Mouse (Mus musculus) erythroblast, embryonic 14.5 days (primary cell): ENCODE data around the gene Gm4881. TPM values are rescaled to one million over a fixed set of nuclear protein-coding genes. Genes with fewer than 3 reads are reported as not detected.

Experiments used
- H3K27me3 ChIP-seq: 2 replicates; pipeline ENCODE4 v1.6.1; 2012; ENCODE audit warnings: inconsistent platforms; ENCODE audit not compliant: control insufficient read depth
- H3K36me3 ChIP-seq: 2 replicates; pipeline ENCODE4 v1.6.1; 2012; ENCODE audit warnings: mild to moderate bottlenecking, inconsistent platforms; ENCODE audit not compliant: control insufficient read depth
- H3K4me1 ChIP-seq: 2 replicates; pipeline ENCODE4 v1.6.1; 2012; ENCODE audit warnings: inconsistent platforms; ENCODE audit not compliant: control insufficient read depth
- H3K4me3 ChIP-seq: replicated peaks from 2 replicates; pipeline ENCODE3; 2012; ENCODE audit warnings: moderate library complexity, mild to moderate bottlenecking, inconsistent platforms
- H3K9me3 ChIP-seq: 2 replicates; pipeline ENCODE4 v1.6.1; 2012; ENCODE audit warnings: low read length, inconsistent platforms, mixed read lengths; ENCODE audit not compliant: control insufficient read depth
- GATA1 ChIP-seq: IDR thresholded peaks from 2 replicates; pipeline ENCODE4 v1.6.1; 2012; ENCODE audit warnings: low read length, inconsistent platforms, mixed read lengths
- TAL1 ChIP-seq: IDR thresholded peaks from 3 replicates; pipeline ENCODE4 v1.6.1; 2012; ENCODE audit warnings: low read length, inconsistent platforms, mixed read lengths
- polyA plus RNA-seq: library from polyadenylated mRNA; stranded (reverse); fragments of >175 nt; gene quantifications from 2 replicates; pipeline ENCODE4 v1.2.3, GENCODE M21; 2012

Gm4881 gene
- polyA plus RNA-seq, 1 experiment = not detected

- Histone ChIP-seq H3K4me1 (no peaks in the 10 kb centered on the region), H3K36me3 (peaks cover 21% of the 10 kb centered on the region), H3K4me3 (no peak overlapping the region), H3K9me3 (no peaks in the 10 kb centered on the region), H3K27me3 (peaks cover 65% of the 10 kb centered on the region)
- TF ChIP-seq TAL1 (no peak), GATA1 (no peak)
These were observed 13.8 kb downstream of the Gm4881 start for GRCm38 (mm10) chr7:24930475-24930874.

DNA sequence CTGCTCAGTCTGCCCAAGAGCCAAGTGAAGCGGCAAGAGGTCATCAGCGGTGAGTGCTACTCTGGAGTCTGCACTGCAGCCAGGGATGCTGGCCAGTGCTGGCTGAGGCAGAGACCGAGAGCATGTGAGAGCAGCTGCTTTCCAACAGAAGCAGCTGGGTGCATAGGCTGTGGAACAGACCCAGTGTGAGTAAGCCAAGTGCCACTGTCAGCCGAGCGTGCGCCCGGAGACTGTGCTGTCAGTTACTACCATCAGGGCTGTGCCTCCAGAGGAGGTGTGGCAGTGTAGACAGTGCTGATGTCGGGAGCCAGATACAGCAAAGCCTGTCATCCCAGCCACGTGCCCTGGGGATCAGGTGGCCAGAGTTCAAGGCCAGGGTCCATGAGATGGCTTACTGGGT lies 24.6 kb downstream of the Gm4881 start:
- Histone ChIP-seq H3K4me1 (no peaks in the 10 kb centered on the region), H3K9me3 (no peaks in the 10 kb centered on the region), H3K27me3 (no peaks in the 10 kb centered on the region), H3K36me3 (peaks cover 83% of the 10 kb centered on the region), H3K4me3 (no peak overlapping the region)
- TF ChIP-seq TAL1 (no peak), GATA1 (no peak)

DNA sequence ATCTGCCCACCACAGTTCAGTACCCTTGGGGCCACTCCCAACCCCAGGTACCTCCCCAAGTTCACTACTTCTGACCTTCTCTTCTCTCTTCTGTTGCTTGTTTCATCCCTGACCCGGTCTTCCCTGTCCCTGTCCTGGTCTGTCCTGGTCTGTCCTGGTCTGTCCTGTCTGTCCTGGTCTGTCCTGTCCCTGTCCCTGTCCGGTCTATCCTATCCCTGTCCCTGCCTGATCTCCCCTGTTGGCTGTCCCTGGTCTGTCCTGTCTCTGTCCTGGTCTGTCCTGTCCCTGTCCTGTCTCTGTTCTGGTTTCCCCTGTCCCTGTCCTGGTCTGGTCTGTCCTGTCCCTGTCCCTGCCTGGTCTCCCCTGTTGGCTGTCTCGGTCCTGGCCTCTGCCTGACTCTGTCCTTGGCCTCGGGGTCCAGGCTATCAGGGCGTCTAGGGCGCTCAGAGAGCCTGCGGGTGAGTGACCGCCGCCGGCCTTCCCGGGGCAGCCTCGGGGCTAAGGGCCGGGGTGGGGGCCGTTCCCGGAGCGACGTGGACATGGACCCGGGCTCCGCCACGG lies 25.5 kb downstream of the Gm4881 start:
- Histone ChIP-seq H3K27me3 (no peaks in the 10 kb centered on the region), H3K36me3 (peaks cover 74% of the 10 kb centered on the region), H3K4me1 (no peaks in the 10 kb centered on the region), H3K9me3 (no peaks in the 10 kb centered on the region), H3K4me3 (no peak overlapping the region)
- no peak for TF ChIP-seq TAL1
- TF ChIP-seq GATA1 = no peak

DNA sequence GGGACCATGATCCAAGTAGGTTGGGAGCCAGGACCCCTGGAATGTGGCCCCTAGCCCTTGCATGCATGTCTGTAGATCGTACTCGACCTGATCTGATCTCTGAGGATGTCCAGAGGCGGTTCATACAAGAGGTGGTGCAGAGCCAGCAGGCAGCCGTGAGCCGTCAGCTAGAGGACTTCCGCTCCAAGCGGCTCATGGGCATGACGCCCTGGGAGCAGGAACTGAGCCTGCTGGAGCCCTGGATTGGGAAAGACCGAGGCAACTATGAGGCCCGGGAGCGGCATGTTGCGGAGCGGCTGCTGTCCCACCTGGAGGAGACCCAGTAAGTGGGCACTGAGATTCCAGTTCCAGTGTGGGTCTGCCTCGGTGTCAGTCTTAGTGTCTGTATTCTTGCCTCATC lies 31.8 kb downstream of the Gm4881 start:
- H3K9me3 ChIP-seq = no peaks in the 10 kb centered on the region
- H3K27me3 ChIP-seq = no peaks in the 10 kb centered on the region
- H3K36me3 ChIP-seq = peaks cover 72% of the 10 kb centered on the region
- peaks cover 6% of the 10 kb centered on the region for H3K4me1 ChIP-seq
- H3K4me3 ChIP-seq = no peak overlapping the region
- TF ChIP-seq TAL1 = no peak
- TF ChIP-seq GATA1 = no peak

DNA sequence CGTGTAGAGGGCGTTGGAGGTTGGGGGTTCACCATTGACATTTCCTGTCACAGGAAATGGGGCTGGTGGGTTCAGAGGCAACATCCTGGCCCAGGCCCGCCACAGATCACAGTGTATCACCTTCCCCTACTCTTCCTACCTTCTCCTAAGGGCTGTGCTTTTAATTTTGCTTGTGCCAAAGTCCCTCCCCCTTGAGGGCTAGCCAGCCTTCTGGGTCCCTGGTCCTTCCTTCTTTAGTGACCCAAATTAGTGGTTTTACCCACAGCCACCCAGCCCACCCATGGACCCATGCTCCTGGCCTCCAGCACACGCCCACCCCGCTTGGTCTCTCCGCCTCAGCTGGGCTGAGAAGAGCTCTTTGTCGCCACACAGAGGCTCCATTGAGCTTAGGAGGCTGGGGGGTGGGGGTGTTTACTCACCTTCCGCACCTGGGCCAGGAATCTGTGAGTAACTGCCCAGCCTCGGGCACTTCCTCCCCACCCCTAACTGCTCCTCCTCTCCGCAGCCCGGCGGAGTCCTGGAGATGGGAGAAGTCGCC lies 37.0 kb downstream of the Gm4881 start:
- Histone ChIP-seq H3K4me3 (no peak overlapping the region), H3K4me1 (peaks cover 56% of the 10 kb centered on the region), H3K9me3 (no peaks in the 10 kb centered on the region), H3K27me3 (no peaks in the 10 kb centered on the region), H3K36me3 (peaks cover 61% of the 10 kb centered on the region)
- no peak for TF ChIP-seq TAL1
- no peak for TF ChIP-seq GATA1

- H3K27me3 ChIP-seq = no peaks in the 10 kb centered on the region
- TF ChIP-seq TAL1 = no peak
- peaks cover 54% of the 10 kb centered on the region for H3K36me3 ChIP-seq
- H3K9me3 ChIP-seq = no peaks in the 10 kb centered on the region
- peak overlapping the region; percentile 0 for H3K4me3 ChIP-seq
- H3K4me1 ChIP-seq = peaks cover 63% of the 10 kb centered on the region
These were observed 37.7 kb downstream of the Gm4881 start for GRCm38 (mm10) chr7:24906551-24906950.

GRCm38 (mm10) chr7:24904936-24905335 lies 39.4 kb downstream of the Gm4881 start:
- H3K36me3 ChIP-seq = peaks cover 41% of the 10 kb centered on the region
- peaks cover 73% of the 10 kb centered on the region for H3K4me1 ChIP-seq
- H3K9me3 ChIP-seq = no peaks in the 10 kb centered on the region
- H3K4me3 ChIP-seq = peak overlapping the region; percentile 86
- H3K27me3 ChIP-seq = no peaks in the 10 kb centered on the region
- no peak for TF ChIP-seq GATA1
- TF ChIP-seq TAL1 = no peak

DNA sequence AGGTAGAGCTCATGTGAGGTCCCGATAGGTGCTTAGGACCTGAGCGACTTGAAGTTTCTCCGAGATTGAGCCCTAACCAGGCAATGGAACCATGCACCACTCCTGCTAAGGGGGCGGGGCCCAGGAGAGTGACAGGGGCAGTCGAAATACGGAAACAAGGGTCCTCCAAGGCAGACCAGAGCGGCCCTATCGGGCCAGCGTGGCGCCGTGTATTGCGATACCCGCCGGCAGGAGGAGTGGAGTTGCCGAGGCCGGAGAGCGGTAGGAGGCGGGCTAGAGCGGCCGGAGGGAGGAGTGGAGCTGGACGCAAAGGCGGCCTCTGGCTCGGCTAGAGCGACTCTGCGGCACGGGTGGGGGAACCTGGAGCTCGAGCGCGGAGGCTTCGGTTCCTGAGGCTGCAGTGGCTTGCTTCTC lies 40.2 kb downstream of the Gm4881 start:
- Histone ChIP-seq H3K4me3 (peak overlapping the region; percentile 86), H3K27me3 (no peaks in the 10 kb centered on the region), H3K36me3 (peaks cover 33% of the 10 kb centered on the region), H3K9me3 (no peaks in the 10 kb centered on the region), H3K4me1 (peaks cover 73% of the 10 kb centered on the region)
- TF ChIP-seq TAL1 = no peak

DNA sequence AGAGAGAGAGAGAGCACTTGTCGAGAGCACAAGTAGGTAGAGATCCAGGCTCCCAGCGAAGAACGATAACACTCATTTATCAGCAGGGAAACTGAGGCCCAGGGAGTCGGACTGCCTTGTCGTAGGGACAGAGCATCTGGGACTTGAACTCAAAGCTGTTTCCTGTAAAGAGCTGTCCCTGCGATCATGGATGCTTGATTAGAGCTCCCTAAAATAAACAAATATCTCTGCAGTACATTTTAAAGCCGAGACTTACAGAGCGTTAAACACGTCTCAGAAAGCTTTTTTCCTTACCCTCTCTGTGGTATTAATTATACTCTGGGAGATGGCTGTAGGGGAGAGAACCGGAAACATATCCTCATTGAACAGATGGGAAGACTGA lies 40.9 kb downstream of the Gm4881 start:
- TF ChIP-seq TAL1 = no peak
- no peak for TF ChIP-seq GATA1
- Histone ChIP-seq H3K9me3 (no peaks in the 10 kb centered on the region), H3K4me1 (peaks cover 73% of the 10 kb centered on the region), H3K4me3 (peak overlapping the region; percentile 86), H3K27me3 (no peaks in the 10 kb centered on the region), H3K36me3 (peaks cover 27% of the 10 kb centered on the region)

DNA sequence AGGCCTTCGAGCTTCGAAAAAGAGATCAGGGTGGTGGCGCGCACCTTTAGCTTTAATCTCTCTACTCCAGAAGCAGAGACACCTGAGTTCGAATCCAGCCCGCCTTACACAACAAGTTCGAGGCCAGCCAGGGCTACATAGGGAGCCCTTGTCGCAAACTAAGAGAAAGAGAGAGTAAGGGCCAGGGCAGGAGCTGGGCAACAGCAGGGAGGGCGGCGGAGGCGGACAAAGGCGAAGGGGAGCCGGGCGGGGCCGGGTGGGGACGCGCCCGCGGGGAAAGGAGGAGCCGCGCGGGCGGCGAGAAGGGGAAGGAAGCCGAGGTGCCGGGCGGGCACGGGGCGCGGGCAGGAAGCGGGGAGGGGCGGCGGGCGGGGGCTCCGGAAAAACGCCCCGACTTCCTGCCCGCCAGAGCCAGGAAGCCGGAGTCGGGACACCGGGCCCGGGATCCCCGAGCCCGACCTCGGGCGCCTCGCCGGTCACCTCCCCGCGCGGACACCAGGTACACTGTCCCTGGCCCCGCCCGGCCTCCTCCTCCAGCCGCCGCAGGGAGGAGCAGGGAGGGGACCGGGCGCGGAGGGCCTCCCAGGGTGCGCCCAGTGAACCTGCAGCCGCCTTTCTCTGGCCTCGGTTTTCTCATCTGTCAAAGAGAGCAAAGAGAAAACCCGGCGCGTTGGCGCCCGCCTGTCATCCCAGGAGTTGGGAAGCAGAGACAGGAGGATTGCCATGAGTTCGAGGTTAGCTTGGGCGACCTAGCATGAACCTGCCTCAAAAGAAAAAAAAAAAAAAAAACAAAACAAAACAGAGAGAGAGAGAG lies 41.5 kb downstream of the Gm4881 start, which contains the start of gene Arhgef1:
TSS of gene Arhgef1 (plus strand) at position 283 of the 814 bp plus-strand sequence.
- H3K4me1 ChIP-seq = peaks cover 73% of the 10 kb centered on the region
- peak within 1 kb of the TSS; percentile 86 for H3K4me3 ChIP-seq
- H3K36me3 ChIP-seq = peaks cover 21% of the 10 kb centered on the region
- no peaks in the 10 kb centered on the region for H3K27me3 ChIP-seq
- TF ChIP-seq GATA1 (no peak), TAL1 (no peak)
- H3K9me3 ChIP-seq = no peaks in the 10 kb centered on the region
